9 mouse cellular contexts compared by ENCODE assay signal in genomic region chr3:27371276-27371621, GRCm38 (mm10). TPM values are rescaled to one million over a fixed set of nuclear protein-coding genes. Genes with fewer than 3 reads are reported as not detected.
DNase-seq lines count a peak whose midpoint lies in the region; ATAC-seq and TF ChIP-seq lines count a peak whose summit lies in the region.
"Had no signal": no experiment of that assay in that cellular context is flagged by ENCODE, and none has a peak within 500 bp of the region (broad histone marks: within the 10 kb centered on the region; RNA-seq: fewer than 3 reads in every experiment).

TSS of gene Ghsr (plus strand) at chr3:27371351.

- peak within 1 kb of the TSS; percentile 30; the same call in 1 of the 2 replicates for H3K4me2 ChIP-seq in lung, postnatal 0 days (replicated peaks; ENCODE audit: low read depth, low read length)
- peak within 1 kb of the TSS; percentile 55 for H3K4me2 ChIP-seq in limb, embryonic 13.5 days (replicated peaks)
- H3K4me2 ChIP-seq in stomach, embryonic 16.5 days (ENCODE audit: low read depth, low read length), result peak within 1 kb of the TSS; percentile 3; the same call in 1 of the 2 replicates

- no peak for DNase-seq in frontal cortex, postnatal 10 days (ENCODE audit: low spot score in 2 of 2)
- no peak for DNase-seq in lung, postnatal 0 days (ENCODE audit: low spot score)
- no peak for DNase-seq in lung, postnatal 4 days
- no peak for DNase-seq in cerebellum, postnatal 36 days
- no peak for DNase-seq in kidney, postnatal 25 days

- no peaks in the 10 kb centered on the region for H3K9me3 ChIP-seq in lung, postnatal 0 days (ENCODE audit: low read length)
- no peaks in the 10 kb centered on the region for H3K9me3 ChIP-seq in limb, embryonic 13.5 days
- no peaks in the 10 kb centered on the region for H3K9me3 ChIP-seq in stomach, embryonic 16.5 days (replicated peaks; ENCODE audit: control insufficient read depth, low read length)

- no peak for TF ChIP-seq CTCF in lung, postnatal 0 days (IDR thresholded peaks at IDR 0.05)

- H3K4me3 ChIP-seq in lung, postnatal 0 days (ENCODE audit: low read depth, low read length), result 0 out of 2 replicates have a peak within 1 kb of the TSS, but pooled peaks have one; percentile 8
- H3K4me3 ChIP-seq in limb, embryonic 13.5 days, result peak within 1 kb of the TSS; percentile 24
- peak within 1 kb of the TSS; percentile 1; the same call in 1 of the 2 replicates for H3K4me3 ChIP-seq in stomach, embryonic 16.5 days (replicated peaks; ENCODE audit: low read length)
- H3K4me3 ChIP-seq: erythroblast, embryonic 14.5 days had no signal

- TF ChIP-seq EP300 in lung, postnatal 0 days (IDR thresholded peaks at IDR 0.05), result no peak

- no peak within 1 kb of the TSS for H3K27ac ChIP-seq in lung, postnatal 0 days (ENCODE audit: low read length)
- no peak within 1 kb of the TSS for H3K27ac ChIP-seq in limb, embryonic 13.5 days
- H3K27ac ChIP-seq in stomach, embryonic 16.5 days (ENCODE audit: low read length), result no peak within 1 kb of the TSS

- 2% methylated on average over 19 of the region's 19 CpGs for WGBS in lung, postnatal 0 days
- WGBS in limb, embryonic 13.5 days, result 2% methylated on average over 19 of the region's 19 CpGs
- WGBS in stomach, embryonic 16.5 days, result 2% methylated on average over 19 of the region's 19 CpGs

- no peaks in the 10 kb centered on the region for H3K36me3 ChIP-seq in lung, postnatal 0 days (ENCODE audit: insufficient read depth, low read length)
- H3K36me3 ChIP-seq in limb, embryonic 13.5 days, result no peaks in the 10 kb centered on the region
- H3K36me3 ChIP-seq in stomach, embryonic 16.5 days (ENCODE audit: control insufficient read depth, insufficient read depth, low read length), result no peaks in the 10 kb centered on the region

- ATAC-seq in frontal cortex, adult (ENCODE audit: low TSS enrichment), result peak; percentile 73; the same call in 1 of the 2 replicates
- no peak for ATAC-seq in lung, postnatal 0 days
- no peak for ATAC-seq in limb, embryonic 13.5 days (ENCODE audit: low FRiP score, low read depth)
- ATAC-seq in stomach, embryonic 16.5 days (ENCODE audit: insufficient read depth, low FRiP score), result no peak

- peaks cover 24% of the 10 kb centered on the region for H3K27me3 ChIP-seq in lung, postnatal 0 days (replicated peaks; ENCODE audit: insufficient read depth, low read length)
- H3K27me3 ChIP-seq in limb, embryonic 13.5 days, result peaks cover 65% of the 10 kb centered on the region
- H3K27me3 ChIP-seq in stomach, embryonic 16.5 days (ENCODE audit: control insufficient read depth, insufficient read depth, low read length), result peaks cover 38% of the 10 kb centered on the region

- no peaks in the 10 kb centered on the region for H3K4me1 ChIP-seq in lung, postnatal 0 days (ENCODE audit: insufficient read depth, low read depth, low read length)
- peaks cover 14% of the 10 kb centered on the region for H3K4me1 ChIP-seq in limb, embryonic 13.5 days
- no peaks in the 10 kb centered on the region for H3K4me1 ChIP-seq in stomach, embryonic 16.5 days (ENCODE audit: control insufficient read depth, insufficient read depth, low read length)

- H3K9ac ChIP-seq in lung, postnatal 0 days (replicated peaks; ENCODE audit: low read depth), result no peak within 1 kb of the TSS
- no peak within 1 kb of the TSS for H3K9ac ChIP-seq in limb, embryonic 13.5 days
- H3K9ac ChIP-seq in stomach, embryonic 16.5 days (ENCODE audit: low read length), result no peak within 1 kb of the TSS

RNA-seq across cellular contexts. Expression of gene Ghsr, which starts in this region (rescaled TPM):
- not detected in 2 replicates for polyA plus RNA-seq in lung, postnatal 0 days (2015; fragmentation: Nextera tagmentation; extraction: Ambion mirVana)
- not detected in 2 replicates for polyA plus RNA-seq in limb, embryonic 13.5 days (2015; fragmentation: Nextera tagmentation; extraction: Ambion mirVana)
- not detected in 2 replicates for polyA plus RNA-seq in stomach, embryonic 16.5 days (2015; fragmentation: Nextera tagmentation; extraction: Ambion mirVana)

Comparison
In these comparisons a context has a peak if more than half of its experiments do, and no peak if none do; other contexts are left out.
1. H3K4me2 ChIP-seq: peak in every context shown above with its lines; median percentile 55 in limb, embryonic 13.5 days; 30 in lung, postnatal 0 days; 3 in stomach, embryonic 16.5 days.